Mouse (Mus musculus) Muller cell, postnatal 12 days (primary cell): ENCODE results near the gene Sfxn2.
A peak's percentile ranks its signal among the peaks of the same experiment; 100 is the strongest.

ENCODE experiments used
- DNase-seq: peaks from one replicate; pipeline ENCODE4 v3.0.0-alpha.2; 2015; ENCODE audit errors: inconsistent ontology term

The Sfxn2 gene

GRCm38 (mm10) chr19:46628403-46628802 lies 55.2 kb downstream of the Sfxn2 start:
- DNase-seq: no peak

DNA sequence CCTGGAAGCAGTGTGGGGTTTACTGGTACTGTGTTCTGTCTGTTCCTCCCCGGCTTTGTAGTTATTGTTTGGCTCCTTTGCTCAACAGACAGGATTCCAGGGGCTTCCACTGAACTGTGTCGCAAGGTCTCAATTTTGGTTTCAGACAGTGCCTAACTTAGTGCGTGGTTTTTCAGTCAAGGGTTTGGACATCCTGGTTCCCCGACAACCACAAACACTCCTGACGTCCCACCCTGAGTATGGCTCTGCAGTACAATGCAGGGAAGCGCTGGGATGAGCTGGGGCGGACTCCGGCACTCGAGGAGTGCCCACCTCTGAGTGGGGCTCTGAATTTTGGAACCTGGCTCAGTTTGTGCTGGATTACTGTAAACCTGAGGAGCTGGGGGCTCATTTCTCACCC lies 56.6 kb downstream of the Sfxn2 start:
- DNase-seq: no peak

DNA sequence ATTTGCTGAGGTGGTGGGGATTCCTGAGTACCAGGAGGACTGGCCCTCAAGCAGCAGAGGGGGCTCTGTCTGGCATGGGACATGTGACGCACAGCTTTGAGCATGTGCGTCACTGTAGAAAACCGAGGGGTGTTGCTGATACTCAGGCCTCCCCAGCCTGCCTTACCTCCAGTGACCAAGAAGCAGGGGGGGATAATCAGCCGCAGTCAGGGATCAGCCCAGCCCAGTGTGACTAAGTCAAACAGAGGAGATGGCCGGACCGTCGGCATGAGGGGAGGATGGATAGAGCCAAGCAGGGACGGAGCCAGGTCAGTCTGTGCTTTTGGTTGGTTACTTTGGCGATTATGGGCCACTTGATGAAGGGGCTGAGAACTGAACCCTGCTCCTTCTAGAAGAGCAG lies 58.5 kb downstream of the Sfxn2 start:
- DNase-seq: no peak

- no peak for DNase-seq
These were observed 62.6 kb downstream of the Sfxn2 start for GRCm38 (mm10) chr19:46635766-46636165.

DNA sequence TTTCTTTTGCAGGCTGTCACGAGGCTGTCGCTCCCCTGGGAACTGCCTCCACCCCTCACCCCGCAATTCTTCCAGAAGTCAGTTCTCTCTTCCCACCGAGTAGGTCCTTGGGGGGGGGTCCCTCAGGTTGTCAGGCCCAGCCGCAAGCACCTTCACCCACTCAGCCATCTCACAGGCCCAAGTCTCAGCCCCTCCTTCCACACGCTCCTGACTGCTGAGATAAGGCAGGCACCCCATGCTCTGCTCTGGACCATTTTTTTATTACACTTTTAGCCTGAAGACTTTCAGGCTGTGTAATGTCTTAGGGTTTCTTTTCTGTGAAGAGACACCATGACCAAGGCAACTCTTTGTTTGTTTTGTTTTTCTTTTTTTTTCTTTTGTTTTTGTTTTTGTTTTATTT lies 64.4 kb downstream of the Sfxn2 start:
- no peak for DNase-seq

DNA sequence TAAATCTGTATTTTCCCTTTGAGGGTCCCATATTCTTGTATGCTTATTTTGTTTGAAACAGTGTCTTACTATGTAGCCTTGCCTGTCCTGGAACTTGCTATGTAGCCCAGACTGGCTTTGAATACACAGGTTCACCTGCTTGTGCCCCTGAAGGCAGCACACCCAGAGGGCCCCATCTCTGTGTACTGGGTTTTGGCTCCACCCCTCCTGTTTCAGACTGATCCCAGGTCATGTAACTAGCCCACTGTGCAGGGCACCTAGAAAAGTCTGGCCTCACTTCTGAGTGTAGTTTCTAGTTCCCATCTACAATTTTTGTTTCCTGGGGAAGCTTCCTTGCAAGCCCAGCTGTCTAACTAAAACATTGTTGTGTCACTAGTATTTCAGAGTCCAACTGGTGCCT lies 65.9 kb downstream of the Sfxn2 start:
- no peak for DNase-seq

DNA sequence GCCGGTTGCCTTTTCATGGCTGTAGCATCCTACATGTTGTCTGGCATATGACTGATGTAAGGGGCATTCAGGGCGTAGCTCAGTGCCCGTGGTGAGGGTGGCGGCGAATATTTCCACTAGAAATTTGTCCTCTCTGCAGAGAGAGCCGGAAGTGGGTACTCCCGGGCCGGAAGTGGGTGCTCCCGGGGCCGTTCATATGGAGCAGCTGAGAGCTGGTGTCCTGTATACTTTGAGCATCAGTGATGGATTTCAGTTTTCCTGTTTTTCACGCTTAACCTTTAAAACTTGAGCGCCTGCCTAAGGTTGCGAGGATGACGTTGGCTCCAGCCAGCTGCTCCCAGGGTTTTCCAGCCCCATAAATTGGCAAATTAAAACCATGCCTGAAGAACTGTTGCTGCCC lies 66.3 kb downstream of the Sfxn2 start:
- no peak for DNase-seq

- no peak for DNase-seq
These were observed 67.6 kb downstream of the Sfxn2 start for GRCm38 (mm10) chr19:46640780-46641179.

DNA sequence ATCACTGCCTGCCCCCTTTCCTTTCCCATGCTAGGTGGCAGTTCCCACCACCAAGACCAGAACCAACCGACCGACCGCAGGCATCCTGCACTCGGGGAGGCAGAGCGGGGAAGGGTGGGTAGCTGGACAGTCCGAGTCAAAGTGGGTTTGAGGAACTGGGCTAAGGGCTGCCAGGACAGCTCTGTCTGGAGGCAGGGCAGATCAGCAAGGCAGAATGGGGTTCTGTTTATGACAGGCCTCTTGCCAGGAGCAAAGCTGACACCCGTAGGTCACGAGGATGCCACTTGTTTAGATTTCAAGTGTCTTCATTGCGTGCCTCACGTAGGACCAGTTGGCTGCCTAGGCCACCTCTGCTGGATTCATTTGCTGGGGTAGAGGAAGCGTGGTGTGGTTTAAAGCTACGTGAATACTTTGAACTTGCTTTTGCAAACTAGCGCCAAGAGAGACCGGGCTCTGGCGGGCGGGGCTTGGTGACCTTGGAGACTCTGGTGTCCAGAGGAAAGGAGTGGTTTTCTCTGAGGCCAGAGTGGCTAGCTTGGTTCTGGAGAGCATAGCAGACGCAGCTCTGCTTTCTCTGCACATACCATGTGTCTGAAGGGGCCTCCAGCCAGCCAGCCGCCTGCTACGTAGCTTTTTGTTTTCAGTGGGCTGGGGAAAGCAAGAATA lies 68.4 kb downstream of the Sfxn2 start:
- DNase-seq: peak; percentile 80

DNA sequence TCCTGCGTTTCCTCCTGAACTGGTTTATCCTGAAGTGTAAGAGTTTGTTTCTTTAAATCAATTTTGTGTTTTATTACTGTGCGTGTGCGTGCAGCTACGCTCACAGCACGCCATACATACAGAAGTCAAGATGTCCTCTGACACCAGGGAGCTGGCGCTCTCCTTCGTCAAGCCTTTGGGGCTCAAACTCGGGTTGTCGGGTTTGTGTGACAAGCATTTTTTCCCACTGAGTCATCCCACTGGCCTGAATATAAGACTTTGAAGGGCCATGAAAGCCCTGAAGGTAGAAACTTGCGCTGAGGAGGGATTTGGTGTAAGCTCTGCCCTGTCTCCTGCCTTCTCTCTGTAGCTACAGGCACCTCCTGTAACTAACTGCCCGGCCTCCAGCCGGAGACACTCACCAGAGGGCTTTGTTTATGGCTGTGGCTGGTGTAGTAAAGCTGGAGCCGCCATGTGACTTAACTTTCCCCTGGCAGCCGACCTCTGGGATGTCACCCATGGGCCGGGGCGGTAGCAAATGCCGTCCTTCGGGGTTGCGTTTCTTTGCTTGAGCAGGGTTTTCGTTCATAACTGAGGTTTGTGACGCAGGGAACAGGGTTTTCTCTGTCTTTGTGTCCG lies 69.1 kb downstream of the Sfxn2 start:
- peak; percentile 78 for DNase-seq

DNA sequence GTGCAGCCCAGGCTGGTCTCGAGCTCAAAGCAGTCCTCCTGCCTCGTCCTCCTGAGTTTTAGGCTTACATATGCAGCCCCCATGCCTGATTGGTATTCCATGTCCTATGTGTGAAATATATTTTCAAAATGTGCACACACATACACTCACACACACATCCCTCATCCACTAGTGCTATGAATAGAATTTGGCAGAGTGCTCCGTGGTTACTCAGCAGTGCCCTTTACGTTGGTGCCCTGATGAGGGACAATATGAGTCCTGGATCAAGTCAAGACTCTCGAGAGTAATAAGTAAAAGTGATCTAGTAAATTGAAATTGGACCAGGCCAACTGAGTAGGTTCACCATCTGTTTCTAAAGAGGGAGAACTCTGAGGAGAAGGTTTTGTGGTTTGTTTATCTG lies 70.1 kb downstream of the Sfxn2 start:
- no peak for DNase-seq

GRCm38 (mm10) chr19:46644343-46644792 lies 71.2 kb downstream of the Sfxn2 start:
- no peak for DNase-seq

DNA sequence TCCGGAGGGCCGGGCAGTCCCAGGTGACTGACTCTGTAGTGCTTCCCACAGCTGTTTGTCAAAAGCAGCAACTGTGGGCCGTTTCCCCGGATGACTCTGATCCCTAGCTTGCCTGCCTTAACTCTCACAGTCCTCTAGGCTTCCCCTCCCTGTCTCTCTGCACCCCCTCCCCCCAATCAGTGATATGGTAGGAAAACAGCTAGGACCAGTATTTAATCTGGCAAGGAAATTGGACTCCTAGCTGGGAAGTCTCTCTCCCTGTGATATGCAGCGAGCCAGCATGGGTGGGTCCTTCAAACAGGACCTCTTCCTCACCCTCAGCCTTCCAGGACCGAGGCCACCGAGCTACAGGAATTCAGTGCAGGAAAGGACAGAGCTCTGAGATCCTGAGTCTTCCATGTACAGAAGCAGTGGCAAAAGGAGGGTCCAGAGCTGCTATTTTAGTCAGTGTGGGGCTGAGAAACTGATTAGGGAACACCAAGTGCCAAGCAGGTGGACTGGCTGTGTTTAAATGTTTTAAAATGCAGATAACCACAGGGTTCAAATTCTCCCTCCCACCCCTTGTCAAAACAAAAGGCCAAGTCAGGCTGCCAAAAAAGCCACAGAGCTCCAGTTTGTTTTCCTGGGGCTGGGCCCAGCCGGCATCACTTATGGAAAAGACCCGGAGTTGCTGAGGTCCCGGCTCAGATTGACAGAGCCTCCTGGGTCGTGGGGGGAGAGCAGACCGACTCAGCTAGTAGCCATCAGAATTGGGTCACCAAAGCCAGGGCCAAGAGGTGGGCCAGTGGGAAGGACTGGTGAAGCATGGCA lies 71.8 kb downstream of the Sfxn2 start:
- peak; percentile 93 for DNase-seq

DNA sequence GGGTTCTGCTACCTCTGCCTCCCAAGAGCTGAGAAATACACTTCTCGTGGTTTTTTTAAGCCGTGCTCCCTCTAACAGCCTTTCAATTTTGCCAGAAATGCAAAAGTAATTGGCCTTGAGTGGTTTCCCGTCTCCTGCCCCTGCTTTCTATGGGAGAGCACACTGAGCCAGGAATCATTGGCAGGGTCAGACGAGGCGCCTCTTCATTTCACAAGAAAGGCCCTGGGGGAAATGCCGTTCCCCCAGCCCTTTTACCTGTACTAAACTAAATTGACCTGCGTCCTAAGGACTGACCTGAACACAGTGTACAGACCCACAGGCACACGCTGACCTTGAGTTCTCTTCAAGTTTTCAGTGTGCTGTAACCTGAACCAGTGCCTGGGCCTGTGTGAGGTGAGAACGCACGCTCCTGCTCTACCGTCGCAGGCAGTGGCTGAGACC lies 72.9 kb downstream of the Sfxn2 start:
- DNase-seq: peak; percentile 52

- DNase-seq: no peak
These were observed 74.1 kb downstream of the Sfxn2 start for GRCm38 (mm10) chr19:46647254-46647653.
